Mouse (Mus musculus): ENCODE results near the gene Piezo1. TPM values are rescaled to one million over a fixed set of nuclear protein-coding genes. Genes with fewer than 3 reads are reported as not detected.
"Not testable (repeated sequence)": the region's sequence is repeated elsewhere in the genome, so short reads cannot be mapped to it uniquely, and the experiment has no call there.

Gene Piezo1
- 10 to 100 TPM; 14.3 to 15.9 TPM for total RNA-seq (2021)
- long read RNA-seq, experiment 1, partial matches to known transcripts: 4 of 4 reads
- long read RNA-seq, experiment 1, other reads (novel, unspliced or antisense): 0 of 4 reads
- long read RNA-seq, experiment 2, partial matches to known transcripts: 6 of 7 reads
- long read RNA-seq, experiment 2, other reads (novel, unspliced or antisense): 0 of 7 reads

DNA sequence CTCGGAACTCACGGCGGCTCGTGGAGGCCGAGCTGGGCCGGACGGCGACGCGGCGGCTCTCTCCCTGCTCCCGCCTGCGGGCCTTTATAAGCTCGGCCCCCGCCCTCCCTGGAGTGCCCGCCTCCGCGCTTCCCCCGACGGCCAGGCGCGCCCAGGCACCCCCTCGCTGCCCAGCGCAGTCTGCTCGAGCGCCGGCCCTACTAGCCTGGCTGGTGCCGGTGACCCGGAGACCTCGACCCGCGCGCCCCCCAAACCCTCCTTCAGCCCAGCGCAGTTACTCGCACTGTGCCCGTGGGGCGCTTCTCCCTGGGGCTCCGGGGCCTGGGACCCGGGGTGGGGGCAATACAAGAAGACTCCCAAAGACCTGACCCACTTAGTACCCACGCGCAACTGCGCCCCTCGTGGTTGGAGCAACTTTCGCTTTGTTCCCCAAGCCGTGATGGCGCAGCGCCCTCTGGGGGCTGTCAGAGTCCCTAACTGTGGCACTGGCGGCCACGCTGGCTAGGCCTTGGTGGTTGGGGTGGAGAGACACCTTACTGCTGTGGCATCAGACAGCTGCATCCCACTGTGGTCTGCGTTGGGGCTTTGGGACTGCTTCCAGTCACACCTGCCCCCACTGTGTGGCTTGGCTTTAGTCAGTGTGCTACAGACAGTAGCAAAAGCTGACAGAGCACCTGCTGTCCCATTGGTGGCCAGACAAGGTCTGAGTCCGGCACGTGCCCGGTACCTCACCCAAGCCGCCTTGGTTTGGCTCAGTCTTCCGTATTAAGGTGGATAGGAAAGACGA lies at the start of gene Piezo1:
Gene Piezo1, minus strand, starts transcription at position 65 of the 787 bp plus-strand sequence.
- intact Hi-C loops (cut with DNase I): loop anchor here (1.0 kb wide), 1 partner anchor 50 kb away; no protein-coding TSS in a partner anchor

GRCm38 (mm10) chr8:122600666-122601065 lies 49.5 kb upstream of the Piezo1 start:
- no peak for DNase-seq
- intact Hi-C loops (cut with DNase I): no loop called here

More for the DNA sequence above, at the start of gene Piezo1:
- peak; percentile 92 to 97 for DNase-seq

- DNase-seq: no peak
- intact Hi-C loops (cut with DNase I): loop anchor here (10.0 kb wide), 1 partner anchor 479 kb away; no protein-coding TSS in a partner anchor
Observed at GRCm38 (mm10) chr8:122596031-122596430, 44.9 kb upstream of the Piezo1 start.

DNA sequence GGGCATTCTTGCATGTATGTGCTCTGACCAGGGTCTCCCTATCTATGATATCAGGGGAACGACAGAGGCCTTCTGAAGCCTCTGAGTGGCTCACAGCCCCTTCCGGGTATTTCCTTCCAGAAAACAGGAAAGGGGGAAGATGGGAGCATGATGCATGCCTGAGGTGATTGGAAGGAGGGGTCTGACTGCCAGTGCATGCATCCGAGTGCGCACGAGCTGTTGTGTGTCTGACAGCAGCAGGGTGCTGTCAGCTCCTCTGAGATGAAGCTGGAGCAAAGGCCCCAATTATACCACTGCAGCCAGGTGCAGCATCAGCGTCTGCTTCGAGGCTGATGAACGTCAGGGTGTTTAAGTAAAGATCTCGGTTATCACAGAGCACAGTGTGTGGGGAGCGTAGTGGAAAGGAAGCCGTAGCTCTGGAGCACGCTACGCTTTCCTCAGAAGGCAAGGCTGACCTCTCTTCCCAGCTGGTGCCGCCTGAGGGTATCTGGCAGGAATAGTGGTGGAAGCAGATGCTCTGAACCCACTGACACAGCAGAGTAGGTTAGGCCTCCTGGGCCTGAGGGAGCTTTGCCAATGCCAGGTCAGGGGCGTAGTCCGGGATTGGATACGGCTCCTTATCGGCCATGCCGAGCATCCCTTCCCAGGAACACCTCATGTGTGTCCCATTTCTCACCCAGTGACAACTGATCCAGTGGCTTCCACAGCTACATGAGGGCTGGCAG lies 42.8 kb upstream of the Piezo1 start:
- no peak for DNase-seq
- intact Hi-C loops (cut with DNase I): loop anchor here (10.0 kb wide), 1 partner anchor 481 kb away; no protein-coding TSS in a partner anchor

DNA sequence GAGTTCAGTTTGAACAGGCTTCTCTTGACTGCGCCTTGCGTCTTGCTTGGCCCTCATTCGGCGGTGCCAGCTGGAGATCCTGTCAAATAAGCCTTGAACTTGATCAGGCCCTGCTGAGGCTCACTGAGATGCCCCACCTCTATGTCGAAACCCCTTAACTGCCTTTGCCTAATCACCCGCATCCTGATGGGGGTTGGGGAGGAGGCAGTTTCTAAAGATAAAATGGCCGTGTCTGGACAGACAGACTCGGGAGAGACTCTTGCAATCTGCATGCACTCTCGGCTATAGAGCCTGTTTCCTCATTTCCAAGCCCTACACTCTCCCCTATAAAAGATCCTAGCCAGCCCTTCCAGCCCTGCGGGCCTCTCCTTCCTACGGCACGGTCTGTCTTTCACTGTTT lies 42.1 kb upstream of the Piezo1 start:
- intact Hi-C loops (cut with DNase I): loop anchor here (10.0 kb wide), 1 partner anchor 482 kb away; no protein-coding TSS in a partner anchor
- DNase-seq: no peak

- DNase-seq: no peak
- intact Hi-C loops (cut with DNase I): no loop called here
Observed at GRCm38 (mm10) chr8:122586749-122587148, 35.6 kb upstream of the Piezo1 start.

GRCm38 (mm10) chr8:122586171-122586570 lies 35.0 kb upstream of the Piezo1 start:
- no peak for DNase-seq
- intact Hi-C loops (cut with DNase I): no loop called here

DNA sequence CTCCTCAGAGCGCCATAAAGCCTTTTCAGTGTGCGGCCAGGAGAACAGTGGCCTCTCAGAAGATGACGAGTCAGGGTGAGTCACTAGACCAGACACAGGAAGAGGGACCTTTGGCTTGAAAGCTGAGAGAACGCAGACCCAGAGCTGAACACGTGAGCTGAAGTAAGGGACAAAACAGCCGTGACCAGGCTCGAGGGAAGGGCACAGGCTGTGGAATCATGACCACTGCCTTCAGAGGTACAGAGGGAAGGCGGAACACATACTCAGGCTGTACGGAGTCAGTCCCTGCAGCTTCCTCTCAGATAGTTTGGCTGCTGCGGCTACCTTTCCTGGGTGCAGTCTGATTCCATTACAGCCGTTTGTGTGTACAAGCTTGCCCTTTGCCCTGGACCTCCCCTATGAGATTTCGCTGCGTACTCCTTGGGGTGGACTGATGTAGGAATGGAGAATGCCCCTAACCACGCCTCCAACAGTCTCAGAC lies 34.3 kb upstream of the Piezo1 start:
- intact Hi-C loops (cut with DNase I): no loop called here
- DNase-seq: no peak

DNA sequence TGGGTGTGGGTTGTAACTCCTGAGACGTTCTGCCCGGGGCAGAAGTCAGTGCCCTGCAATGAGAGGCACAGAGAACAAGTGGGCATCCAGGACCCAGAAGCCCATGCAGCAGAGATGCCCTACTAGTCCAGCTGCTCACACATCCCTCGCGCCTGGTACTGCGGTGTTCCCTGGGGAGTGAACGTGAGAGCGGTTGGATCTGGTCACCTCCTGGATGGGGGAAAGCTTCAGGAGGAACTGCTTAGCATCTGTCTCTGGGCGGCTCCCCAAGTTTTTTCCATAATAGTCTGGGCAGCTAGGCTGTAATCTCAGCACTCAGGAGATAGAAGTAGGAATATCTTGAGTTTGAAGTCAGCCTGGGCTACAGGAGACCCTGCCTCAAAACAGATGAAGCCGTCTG lies 33.9 kb upstream of the Piezo1 start:
- intact Hi-C loops (cut with DNase I): no loop called here
- DNase-seq: no peak

DNA sequence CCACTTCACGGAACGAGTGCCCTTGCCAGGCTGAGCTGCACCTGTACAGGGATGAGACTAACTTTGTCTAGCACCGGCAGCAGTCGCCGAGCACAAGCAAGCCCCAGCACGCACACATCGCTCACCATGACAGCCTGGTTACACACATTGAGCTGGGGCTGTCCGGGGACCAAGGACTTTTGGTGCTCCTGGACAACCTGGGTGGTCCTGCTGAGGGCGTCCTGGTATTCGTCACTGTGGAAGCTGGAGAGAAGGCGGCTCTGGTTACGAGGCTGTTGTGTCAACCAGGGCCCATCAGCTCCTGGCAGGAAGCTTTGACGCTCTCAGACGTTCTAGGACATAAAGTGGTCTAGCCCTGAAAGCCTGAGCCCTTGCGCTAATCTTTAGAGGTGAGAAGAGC lies 29.8 kb upstream of the Piezo1 start:
- DNase-seq: no peak
- intact Hi-C loops (cut with DNase I): no loop called here

- intact Hi-C loops (cut with DNase I): no loop called here
- DNase-seq: no peak
Observed at GRCm38 (mm10) chr8:122579196-122579595, 28.1 kb upstream of the Piezo1 start.

GRCm38 (mm10) chr8:122577116-122577515 lies 26.0 kb upstream of the Piezo1 start:
- intact Hi-C loops (cut with DNase I): no loop called here
- DNase-seq: no peak

GRCm38 (mm10) chr8:122576648-122577022 lies 25.5 kb upstream of the Piezo1 start, which contains the start of gene Aprt:
Aprt (minus strand) TSS chr8:122576909.
- intact Hi-C loops (cut with DNase I): no loop called here
- DNase-seq: peak; percentile 89 to 94

DNA sequence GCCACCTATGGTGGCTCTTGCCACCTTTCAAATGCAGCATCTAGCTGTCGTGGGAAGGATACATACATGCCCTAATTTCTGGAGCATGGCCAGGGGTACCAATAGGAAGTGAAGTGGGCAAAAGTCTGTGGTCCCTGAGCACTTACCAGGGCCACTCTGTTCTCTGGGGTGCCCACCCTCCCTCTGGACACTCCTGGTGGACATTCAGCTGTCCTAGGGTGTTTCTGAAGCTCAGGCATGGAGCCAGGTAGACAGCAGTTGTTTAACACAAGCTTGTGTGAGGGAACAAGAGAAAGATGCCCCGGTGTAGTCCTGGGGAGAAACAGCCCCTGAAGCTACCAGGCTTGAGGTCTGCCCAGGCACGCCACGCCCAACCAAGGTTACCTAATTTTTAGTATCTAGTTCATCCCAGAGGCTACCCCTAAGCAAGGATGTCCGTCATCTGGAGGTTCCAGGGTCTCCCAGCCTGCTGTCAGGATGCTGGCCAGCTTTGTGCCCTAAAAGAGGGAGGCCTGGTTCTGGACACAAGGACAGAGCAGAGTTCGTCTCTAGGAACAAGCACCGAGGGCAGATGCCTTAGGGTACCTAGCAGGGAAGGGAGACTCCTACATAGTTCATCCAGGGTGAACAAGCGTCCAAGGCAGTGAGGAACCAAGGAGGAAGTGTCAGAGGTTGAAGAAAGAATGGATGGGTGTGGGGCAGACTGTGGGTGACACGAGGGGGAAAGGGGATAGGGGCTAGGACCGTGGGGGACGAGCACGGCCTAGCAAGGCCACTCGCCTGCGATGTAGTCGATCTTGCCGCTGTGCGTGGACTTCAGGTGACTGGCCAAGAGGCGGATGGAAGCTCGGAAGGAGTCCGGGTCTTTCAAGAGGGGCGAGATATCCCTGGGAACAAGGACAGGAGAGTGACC lies 24.9 kb upstream of the Piezo1 start:
- DNase-seq: no peak
- intact Hi-C loops (cut with DNase I): no loop called here

GRCm38 (mm10) chr8:122575286-122575685 lies 24.2 kb upstream of the Piezo1 start:
- DNase-seq: no peak
- intact Hi-C loops (cut with DNase I): no loop called here

DNA sequence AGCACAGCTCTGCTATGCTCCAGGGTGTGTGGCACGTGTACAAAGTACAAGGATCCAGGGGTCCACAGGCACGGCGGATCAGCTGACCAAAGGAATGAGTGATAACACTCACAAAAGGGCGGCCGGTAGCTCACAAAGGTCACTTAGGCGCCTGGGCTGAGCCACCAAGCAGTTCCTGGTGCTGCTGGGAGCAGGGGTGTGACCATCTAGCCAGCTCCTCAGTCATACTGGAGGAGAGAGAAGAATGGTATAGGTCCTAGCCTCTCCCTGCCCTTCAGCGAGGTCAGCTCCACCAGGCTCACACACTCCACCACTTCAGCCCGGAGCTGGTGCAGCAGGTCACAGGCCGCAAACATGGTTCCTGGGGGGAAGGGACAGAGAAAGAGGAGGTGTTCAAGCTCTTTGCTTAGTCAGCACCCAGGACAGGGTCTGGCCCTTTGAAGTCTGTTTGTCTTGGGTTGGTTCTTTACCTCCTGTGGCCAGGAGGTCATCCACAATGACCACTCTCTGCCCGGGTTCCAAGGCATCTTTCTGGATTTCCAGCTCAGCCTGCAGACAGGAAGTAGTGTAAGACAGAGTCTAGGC lies 23.6 kb upstream of the Piezo1 start:
- intact Hi-C loops (cut with DNase I): no loop called here
- no peak for DNase-seq

- intact Hi-C loops (cut with DNase I): no loop called here
Observed at GRCm38 (mm10) chr8:122574264-122574663, 23.1 kb upstream of the Piezo1 start.

GRCm38 (mm10) chr8:122573577-122573976 lies 22.4 kb upstream of the Piezo1 start:
- DNase-seq: no peak

More at GRCm38 (mm10) chr8:122574264-122574663, 23.1 kb upstream of the Piezo1 start:
- no peak for DNase-seq

GRCm38 (mm10) chr8:122573176-122573575 lies 22.0 kb upstream of the Piezo1 start:
- intact Hi-C loops (cut with DNase I); DNase-seq: not testable (repeated sequence)

More at GRCm38 (mm10) chr8:122573577-122573976, 22.4 kb upstream of the Piezo1 start:
- intact Hi-C loops (cut with DNase I): no loop called here
